Mouse (Mus musculus) lung, embryonic 16.5 days (tissue): ENCODE data around the gene Sf3b3. TPM values are rescaled to one million over a fixed set of nuclear protein-coding genes. Genes with fewer than 3 reads are reported as not detected.
"Not testable (repeated sequence)": the region's sequence is repeated elsewhere in the genome, so short reads cannot be mapped to it uniquely, and the experiment has no call there.

Source experiments
- ATAC-seq: fragments of 200-750 bp; cut with Nextera tagmentation; 2 replicates; pipeline ENCODE4 v1.8.0; 2017; ENCODE audit warnings: low read depth, mild to moderate bottlenecking, moderate library complexity
- H3K27ac ChIP-seq: fragments of 300-500 bp; sonication (generic); 2 replicates; pipeline ENCODE4 v1.5.1; 2014; ENCODE audit warnings: mild to moderate bottlenecking, control low read depth, low read length
- H3K27me3 ChIP-seq: fragments of 300-500 bp; sonication (generic); 2 replicates; pipeline ENCODE4 v1.6.1; 2014; ENCODE audit warnings: low read depth, low read length, mixed read lengths; ENCODE audit not compliant: control insufficient read depth, insufficient read depth
- H3K36me3 ChIP-seq: fragments of 300-500 bp; sonication (generic); 2 replicates; pipeline ENCODE4 v1.6.1; 2014; ENCODE audit warnings: low read length; ENCODE audit not compliant: control insufficient read depth, insufficient read depth
- H3K4me1 ChIP-seq: fragments of 300-500 bp; sonication (generic); replicated peaks from 2 replicates; pipeline ENCODE4 v1.6.1; 2014; ENCODE audit warnings: low read length, mixed read lengths; ENCODE audit not compliant: control insufficient read depth, insufficient read depth
- H3K4me2 ChIP-seq: fragments of 300-500 bp; sonication (generic); 2 replicates; pipeline ENCODE4 v1.6.1; 2014; ENCODE audit warnings: low read depth, low read length, control low read depth
- H3K4me3 ChIP-seq: fragments of 300-500 bp; sonication (generic); 2 replicates; pipeline ENCODE4 v1.5.1; 2014; ENCODE audit warnings: mild to moderate bottlenecking, low read length, control low read depth
- H3K9ac ChIP-seq: fragments of 300-500 bp; sonication (generic); 2 replicates; pipeline ENCODE4 v1.6.1; 2014; ENCODE audit warnings: low read length, control low read depth
- H3K9me3 ChIP-seq: fragments of 300-500 bp; sonication (generic); 2 replicates; pipeline ENCODE4 v1.6.1; 2016; ENCODE audit warnings: low read length; ENCODE audit not compliant: control insufficient read depth
- WGBS: fragments of 180-500 bp; shearing (Covaris S2); extraction: QIAGEN DNeasy Blood & Tissue Kit; methylation state at CpG from one replicate; pipeline ENCODE4 v1.1.7; 2014; 5-methylcytosine and 5-hydroxymethylcytosine counted together
- polyA plus RNA-seq: library from polyadenylated mRNA; unstranded; fragments of >200 nt; fragmentation: Nextera tagmentation; extraction: Ambion mirVana; gene quantifications from 2 replicates; pipeline ENCODE4 v1.2.1, GENCODE M21; 2015

Gene Sf3b3
- polyA plus RNA-seq, 1 experiment from 2014 or later, result 140 TPM

DNA sequence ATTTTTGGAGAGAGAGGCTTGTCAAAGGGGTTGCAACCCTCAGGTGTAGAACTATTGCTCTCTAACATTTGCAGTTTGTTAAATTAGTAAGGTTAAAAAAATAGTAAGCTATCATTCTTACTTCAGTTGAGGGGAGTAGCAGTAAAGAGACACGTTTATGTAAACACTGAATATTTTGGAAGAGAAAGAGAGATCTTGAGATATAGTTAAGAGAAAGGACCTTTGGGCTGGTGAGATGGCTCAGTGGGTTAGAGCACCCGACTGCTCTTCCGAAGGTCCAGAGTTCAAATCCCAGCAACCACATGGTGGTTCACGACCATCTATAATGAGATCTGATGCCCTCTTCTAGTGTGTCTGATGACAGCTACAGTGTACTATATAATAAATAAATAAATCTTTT lies 9.5 kb upstream of the Sf3b3 start:
- not testable (repeated sequence) for ATAC-seq, H3K4me2 ChIP-seq, H3K27me3 ChIP-seq, H3K4me1 ChIP-seq, H3K9ac ChIP-seq, H3K9me3 ChIP-seq, H3K27ac ChIP-seq, H3K4me3 ChIP-seq
- WGBS, result 95% methylated on average over 4 of the region's 4 CpGs
- peaks cover 54% of the 10 kb centered on the region for H3K36me3 ChIP-seq

DNA sequence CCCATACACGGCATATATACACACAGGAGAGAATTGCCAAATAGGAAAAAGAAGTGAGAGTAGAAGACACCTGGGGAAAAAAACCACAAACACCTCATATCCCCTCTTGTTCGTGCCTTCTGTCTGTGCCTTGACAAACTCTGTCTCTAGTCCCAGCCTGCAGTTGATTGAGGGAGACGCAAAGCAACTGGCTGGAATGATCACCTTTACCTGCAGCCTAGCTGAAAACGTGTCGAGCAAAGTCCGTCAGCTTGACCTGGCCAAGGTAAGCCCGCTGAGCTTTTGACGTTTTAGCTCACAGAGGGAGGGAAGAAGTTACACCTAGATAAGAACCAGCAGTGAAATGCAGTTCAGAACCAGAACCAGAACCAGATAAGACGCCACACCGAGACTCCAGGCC lies 4.6 kb upstream of the Sf3b3 start:
- no peak overlapping the region for H3K9ac ChIP-seq
- WGBS, result 91% methylated on average over 10 of the region's 10 CpGs
- no peak for ATAC-seq
- H3K4me2 ChIP-seq, result no peak overlapping the region
- no peak overlapping the region for H3K4me3 ChIP-seq
- peaks cover 39% of the 10 kb centered on the region for H3K36me3 ChIP-seq
- H3K27me3 ChIP-seq, result no peaks in the 10 kb centered on the region
- peaks cover 8% of the 10 kb centered on the region for H3K4me1 ChIP-seq
- no peak overlapping the region for H3K27ac ChIP-seq
- H3K9me3 ChIP-seq, result no peaks in the 10 kb centered on the region

DNA sequence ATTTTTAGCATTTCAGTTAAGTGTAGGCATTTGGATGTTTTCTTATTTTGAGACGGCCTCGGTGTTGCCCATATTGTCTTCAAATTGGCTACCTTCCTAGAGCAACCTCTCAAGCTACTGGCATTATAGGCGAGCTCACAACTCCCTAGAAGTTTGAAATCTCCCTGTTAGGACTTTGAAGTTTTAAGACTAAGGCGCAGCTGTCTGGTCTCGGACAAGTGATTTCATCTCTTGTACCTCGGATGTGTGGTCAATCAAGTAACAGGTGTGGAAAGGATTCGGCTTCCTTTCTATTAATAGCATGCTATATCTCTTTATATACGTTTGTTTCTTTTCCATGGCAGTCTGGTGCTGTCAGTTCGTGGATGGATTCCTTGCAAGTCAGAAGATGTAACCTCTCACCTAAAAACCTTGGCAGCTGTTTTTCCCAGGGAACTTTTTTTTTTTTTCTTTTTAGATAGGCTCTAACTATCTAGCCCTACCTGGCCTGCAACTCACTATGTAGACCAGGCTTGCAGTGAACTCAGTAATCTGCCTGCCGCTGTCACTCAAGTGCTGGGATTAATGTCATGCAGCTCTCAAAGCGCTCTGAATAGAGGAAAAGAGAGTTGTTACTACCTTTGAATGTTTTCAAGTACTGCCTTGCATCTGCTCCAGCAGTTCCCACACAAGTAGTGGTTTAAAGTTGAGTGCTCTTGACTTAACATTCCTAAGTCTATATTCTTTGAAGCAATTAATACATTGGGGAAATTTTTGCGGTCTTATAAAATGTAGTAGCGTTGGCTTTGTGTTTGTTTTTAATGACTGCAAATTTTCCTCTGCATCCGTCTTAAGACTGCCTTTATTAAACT lies 1.3 kb upstream of the Sf3b3 start:
- Histone ChIP-seq H3K4me1 (peaks cover 21% of the 10 kb centered on the region), H3K27me3 (no peaks in the 10 kb centered on the region), H3K36me3 (peaks cover 27% of the 10 kb centered on the region), H3K4me2 (peak overlapping the region; percentile 80), H3K9ac (peak overlapping the region; percentile 84), H3K9me3 (no peaks in the 10 kb centered on the region), H3K27ac (no peak overlapping the region), H3K4me3 (peak overlapping the region; percentile 69)
- peak; percentile 50 for ATAC-seq
- WGBS, result 43% methylated on average over 14 of the region's 14 CpGs

DNA sequence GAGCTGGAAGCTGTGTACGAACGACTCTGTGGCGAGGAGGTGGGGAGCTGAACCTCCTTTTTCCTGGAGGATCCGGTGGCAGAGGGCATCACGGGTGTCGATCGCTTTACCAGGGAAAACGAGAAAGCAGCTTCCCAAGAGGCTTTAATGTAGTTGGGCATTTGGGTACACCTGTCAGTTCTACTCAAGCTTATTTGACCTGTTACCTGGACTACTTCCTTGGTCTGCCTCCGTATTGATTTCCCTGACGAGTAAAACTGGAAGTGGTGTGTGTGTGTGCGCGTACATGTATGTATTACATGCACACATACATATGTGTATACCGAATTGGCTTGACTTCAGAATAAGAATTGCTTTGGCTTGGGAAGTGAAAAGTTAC lies 573 bp upstream of the Sf3b3 start:
- Histone ChIP-seq H3K4me1 (peaks cover 21% of the 10 kb centered on the region), H3K4me3 (peak overlapping the region; percentile 69), H3K27ac (peak overlapping the region; percentile 53; the same call in 1 of the 2 replicates), H3K27me3 (no peaks in the 10 kb centered on the region), H3K36me3 (peaks cover 27% of the 10 kb centered on the region), H3K4me2 (peak overlapping the region; percentile 80), H3K9me3 (no peaks in the 10 kb centered on the region), H3K9ac (peak overlapping the region; percentile 84)
- under 1% methylated on average over 13 of the region's 13 CpGs for WGBS
- ATAC-seq, result no peak; the same call in 1 of the 2 replicates

DNA sequence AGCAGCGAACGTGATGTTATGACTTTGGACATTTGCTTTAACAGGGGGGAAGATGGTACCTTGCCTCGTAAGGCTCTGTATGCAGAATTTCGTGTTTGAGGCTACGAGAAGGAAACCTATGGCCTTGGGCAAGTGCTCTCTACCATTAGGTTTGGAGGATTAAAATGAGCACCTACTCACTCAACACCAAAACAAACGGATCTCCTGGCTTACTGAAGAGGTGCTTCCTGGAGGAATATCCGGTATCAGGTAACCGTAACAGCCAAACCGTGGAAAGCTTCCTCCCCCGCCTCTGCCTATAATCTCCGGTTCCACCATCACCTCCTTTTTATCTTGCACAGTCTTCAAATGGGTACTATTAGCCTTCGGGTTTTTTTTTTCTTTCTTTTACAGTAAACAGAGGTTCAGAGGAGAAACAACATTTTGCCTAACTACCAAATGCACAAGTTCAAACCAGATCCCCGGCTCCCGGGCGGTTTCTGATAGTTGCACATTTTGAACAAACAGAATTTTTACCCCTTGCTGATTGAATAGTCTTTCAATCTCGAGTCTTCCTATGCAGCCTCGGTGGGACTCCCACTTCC lies 674 bp downstream of the Sf3b3 start:
- peak overlapping the region; percentile 69 for H3K4me3 ChIP-seq
- H3K9me3 ChIP-seq, result no peaks in the 10 kb centered on the region
- peak overlapping the region; percentile 85 for H3K4me2 ChIP-seq
- 3% methylated on average over 17 of the region's 17 CpGs for WGBS
- peaks cover 27% of the 10 kb centered on the region for H3K36me3 ChIP-seq
- peak overlapping the region; percentile 75 for H3K27ac ChIP-seq
- H3K9ac ChIP-seq, result peak overlapping the region; percentile 92
- H3K27me3 ChIP-seq, result no peaks in the 10 kb centered on the region
- ATAC-seq, result no peak
- peaks cover 21% of the 10 kb centered on the region for H3K4me1 ChIP-seq

DNA sequence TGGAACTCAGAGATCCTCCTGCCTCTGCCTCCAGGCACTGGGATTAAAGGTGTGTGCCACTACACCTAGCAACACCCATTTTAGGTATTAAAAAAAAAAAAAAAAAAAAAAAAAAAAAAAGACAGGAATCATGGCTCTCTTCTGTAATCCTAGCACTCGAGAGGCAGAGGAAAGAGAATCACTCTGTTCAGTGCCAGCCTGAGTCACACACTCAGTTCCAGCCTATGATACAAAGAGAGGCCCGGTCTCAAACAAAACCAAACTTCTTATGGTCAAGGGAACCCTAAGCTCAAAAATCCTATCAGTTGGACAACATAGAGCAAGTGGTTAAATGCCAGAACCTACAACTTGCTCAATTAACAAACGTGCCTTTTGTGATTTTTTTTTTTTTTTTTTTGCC lies 1.6 kb downstream of the Sf3b3 start:
- peak overlapping the region; percentile 69; the same call in 1 of the 2 replicates for H3K4me3 ChIP-seq
- 62% methylated on average over 3 of the region's 3 CpGs for WGBS
- H3K36me3 ChIP-seq, result peaks cover 35% of the 10 kb centered on the region

DNA sequence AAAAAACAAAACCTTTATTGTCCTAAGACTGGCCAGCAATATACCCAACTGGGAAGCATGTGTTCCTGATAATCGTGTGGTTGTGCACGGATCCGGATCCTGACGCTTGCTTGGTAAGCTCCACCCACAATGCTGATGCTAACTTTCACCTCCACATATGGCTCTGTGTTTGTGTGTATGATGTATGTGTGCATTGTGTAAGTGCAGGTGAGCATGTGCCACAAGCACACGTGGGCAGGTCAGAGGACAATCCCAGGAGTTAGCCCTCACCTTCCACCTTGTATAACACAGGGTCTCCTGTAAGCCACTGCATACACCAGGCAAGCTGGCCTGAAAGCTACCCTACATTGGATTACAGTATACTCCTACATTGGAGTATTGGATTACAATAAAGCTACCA lies 3.4 kb downstream of the Sf3b3 start:
- peaks cover 44% of the 10 kb centered on the region for H3K36me3 ChIP-seq
- no peak for ATAC-seq

More for the DNA sequence above, 1.6 kb downstream of the Sf3b3 start:
- Histone ChIP-seq H3K9ac (no peak overlapping the region), H3K4me2 (peak overlapping the region; percentile 85), H3K9me3 (no peaks in the 10 kb centered on the region), H3K27ac (no peak overlapping the region), H3K4me1 (peaks cover 21% of the 10 kb centered on the region), H3K27me3 (no peaks in the 10 kb centered on the region)
- ATAC-seq, result no peak

DNA sequence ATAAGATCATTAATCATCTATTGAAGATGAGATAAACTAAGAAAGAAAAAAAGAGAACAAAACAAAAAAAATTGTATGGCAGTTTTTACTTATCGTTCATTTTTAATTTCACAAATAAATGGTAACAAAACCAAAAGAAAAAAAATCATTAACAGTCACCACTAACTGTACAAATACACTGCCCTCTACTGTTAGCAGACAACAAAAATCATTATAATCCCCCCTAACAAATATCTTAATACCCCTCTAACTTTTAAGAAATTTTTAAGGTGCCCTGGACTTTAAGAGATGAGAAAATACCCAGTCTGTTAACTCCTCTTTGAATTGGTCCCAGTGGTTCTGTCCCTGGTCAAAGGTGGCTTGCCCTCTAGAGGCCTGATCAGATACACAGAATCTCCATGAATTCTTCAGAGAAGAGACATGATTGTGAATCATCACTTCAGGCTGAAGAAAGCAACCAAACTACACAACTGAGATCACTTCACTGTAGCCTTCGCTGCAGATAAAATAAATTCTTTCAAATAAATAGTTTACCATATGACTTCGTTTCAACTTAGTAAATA lies 4.5 kb downstream of the Sf3b3 start:
- H3K4me2 ChIP-seq, result no peak overlapping the region
- 77% methylated on average over 3 of the region's 3 CpGs for WGBS
- H3K4me1 ChIP-seq, result peaks cover 13% of the 10 kb centered on the region
- peaks cover 53% of the 10 kb centered on the region for H3K36me3 ChIP-seq
- H3K9ac ChIP-seq, result no peak overlapping the region
- no peak for ATAC-seq
- H3K27me3 ChIP-seq, result no peaks in the 10 kb centered on the region
- H3K27ac ChIP-seq, result no peak overlapping the region
- H3K4me3 ChIP-seq, result no peak overlapping the region
- H3K9me3 ChIP-seq, result no peaks in the 10 kb centered on the region

More for the DNA sequence above, 3.4 kb downstream of the Sf3b3 start:
- H3K27ac ChIP-seq, result no peak overlapping the region
- H3K27me3 ChIP-seq, result no peaks in the 10 kb centered on the region
- no peak overlapping the region for H3K4me3 ChIP-seq
- 80% methylated on average over 5 of the region's 5 CpGs for WGBS
- no peak overlapping the region for H3K9ac ChIP-seq
- H3K4me1 ChIP-seq, result peaks cover 20% of the 10 kb centered on the region
- no peak overlapping the region for H3K4me2 ChIP-seq
- H3K9me3 ChIP-seq, result no peaks in the 10 kb centered on the region

DNA sequence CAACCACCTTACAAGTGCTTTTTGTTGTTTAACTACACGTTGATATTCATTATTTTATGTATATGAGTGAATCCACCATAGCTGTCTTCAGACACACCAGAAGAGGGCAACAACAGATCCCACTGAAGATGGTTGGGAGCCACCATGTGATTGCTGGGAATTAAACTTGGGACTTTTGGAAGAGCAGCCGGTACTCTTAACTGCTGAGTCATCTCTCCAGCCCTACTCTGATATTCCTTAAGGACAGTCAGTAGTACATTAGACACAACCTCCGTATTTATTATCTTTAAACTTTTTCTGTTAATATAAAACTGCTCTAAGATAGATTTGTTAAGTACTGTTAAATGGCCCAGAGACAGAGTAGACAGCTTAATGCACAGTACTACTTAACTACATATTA lies 14.6 kb downstream of the Sf3b3 start:
- no peak for ATAC-seq
- no peaks in the 10 kb centered on the region for H3K27me3 ChIP-seq
- WGBS, result 80% methylated on average over 3 of the region's 3 CpGs
- H3K36me3 ChIP-seq, result peaks cover 77% of the 10 kb centered on the region
- H3K9ac ChIP-seq, result no peak overlapping the region
- no peaks in the 10 kb centered on the region for H3K4me1 ChIP-seq
- no peak overlapping the region for H3K27ac ChIP-seq
- H3K4me2 ChIP-seq, result no peak overlapping the region
- H3K9me3 ChIP-seq, result no peaks in the 10 kb centered on the region
- H3K4me3 ChIP-seq, result no peak overlapping the region
